Mouse (Mus musculus): ENCODE measurements around the gene Bhmt2. TPM values are rescaled to one million over a fixed set of nuclear protein-coding genes. Genes with fewer than 3 reads are reported as not detected.

Bhmt2 gene
- polyA plus RNA-seq, 1 experiment from 2014 or later: 2.0 TPM

DNA sequence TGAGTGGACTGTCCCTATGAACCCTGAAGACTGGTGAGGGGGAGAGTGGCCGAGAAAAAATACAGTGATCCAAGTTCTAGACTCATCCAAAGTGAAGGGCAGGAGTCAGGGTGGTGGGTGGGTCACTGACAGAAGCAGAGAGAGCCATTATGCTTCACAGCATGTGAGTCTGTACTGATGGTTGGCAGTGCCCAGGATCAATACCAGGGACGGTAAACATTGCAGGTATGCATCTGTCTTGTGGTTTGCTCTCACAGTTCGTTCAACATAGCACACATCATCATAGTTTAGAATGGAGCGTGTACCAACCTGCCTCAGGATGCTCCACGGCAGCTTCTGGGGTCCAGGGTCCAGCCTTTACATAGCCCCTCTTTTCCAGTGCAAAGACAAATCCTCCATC is 41.2 kb downstream of the Bhmt2 start:
- DNase-seq (ENCODE audit: low spot score): no peak
- Histone ChIP-seq H3K4me3 (no peak overlapping the region), H3K27ac (no peak overlapping the region), H3K4me1 (peaks cover 6% of the 10 kb centered on the region), H3K36me3 (no peaks in the 10 kb centered on the region), H3K9me3 (no peaks in the 10 kb centered on the region), H3K27me3 (ENCODE audit: insufficient read depth, poor library complexity, severe bottlenecking) (no peaks in the 10 kb centered on the region)
- WGBS: 83% methylated on average over 5 of the region's 5 CpGs

GRCm38 (mm10) chr13:93630941-93631705 is 43.0 kb downstream of the Bhmt2 start:
- Histone ChIP-seq H3K27ac (no peak overlapping the region), H3K9me3 (no peaks in the 10 kb centered on the region), H3K4me3 (no peak overlapping the region), H3K27me3 (ENCODE audit: insufficient read depth, poor library complexity, severe bottlenecking) (no peaks in the 10 kb centered on the region), H3K36me3 (no peaks in the 10 kb centered on the region), H3K4me1 (no peaks in the 10 kb centered on the region)
- 79% methylated on average over 10 of the region's 10 CpGs for WGBS
- no peak for DNase-seq (ENCODE audit: low spot score)

- Histone ChIP-seq H3K27ac (no peak overlapping the region), H3K27me3 (ENCODE audit: insufficient read depth, poor library complexity, severe bottlenecking) (no peaks in the 10 kb centered on the region), H3K9me3 (no peaks in the 10 kb centered on the region), H3K4me1 (no peaks in the 10 kb centered on the region), H3K36me3 (no peaks in the 10 kb centered on the region), H3K4me3 (no peak overlapping the region)
- WGBS: 46% methylated on average over 6 of the region's 6 CpGs
- DNase-seq (ENCODE audit: low spot score): no peak
Measured at GRCm38 (mm10) chr13:93628861-93629260, 45.2 kb downstream of the Bhmt2 start.

DNA sequence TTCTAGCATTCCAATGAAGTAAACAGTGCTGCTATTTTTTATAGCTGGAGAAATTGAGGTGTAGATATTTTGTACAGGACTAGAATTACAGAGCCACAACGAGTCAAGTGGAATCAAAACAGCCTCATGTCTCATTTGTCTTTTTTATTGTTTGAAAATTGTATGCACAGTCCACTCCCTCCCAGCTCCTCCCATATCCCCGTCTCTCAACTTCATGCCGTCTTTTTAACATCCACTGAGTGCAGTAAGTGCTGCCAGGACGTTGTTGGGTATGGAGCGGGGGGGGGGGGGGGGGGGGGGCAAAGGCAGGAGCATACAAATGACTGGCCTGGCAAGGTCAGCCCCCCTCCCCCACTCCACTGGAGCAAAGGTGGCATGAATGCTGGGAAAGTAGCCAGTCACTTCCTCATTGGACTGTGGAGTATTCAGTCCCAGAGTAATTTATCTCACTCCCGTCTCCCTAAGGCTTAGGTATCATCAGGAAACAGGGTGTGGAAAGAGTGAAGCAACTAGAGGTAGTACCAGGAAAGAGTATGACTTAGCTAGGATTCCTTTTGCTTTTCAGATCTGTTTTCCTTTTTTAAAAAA is 59.6 kb downstream of the Bhmt2 start:
- Histone ChIP-seq H3K27me3 (ENCODE audit: insufficient read depth, poor library complexity, severe bottlenecking) (no peaks in the 10 kb centered on the region), H3K4me1 (0 out of 2 replicates have a peak, but pooled peaks cover 2% of the 10 kb centered on the region), H3K36me3 (no peaks in the 10 kb centered on the region), H3K27ac (no peak overlapping the region), H3K4me3 (no peak overlapping the region), H3K9me3 (no peaks in the 10 kb centered on the region)
- 59% methylated on average over 6 of the region's 6 CpGs for WGBS
- no peak for DNase-seq (ENCODE audit: low spot score)

- WGBS: 67% methylated on average over 4 of the region's 4 CpGs
- no peak for DNase-seq (ENCODE audit: low spot score)
- no peaks in the 10 kb centered on the region for H3K27me3 ChIP-seq (ENCODE audit: insufficient read depth, poor library complexity, severe bottlenecking)
Measured at GRCm38 (mm10) chr13:93613771-93614170, 60.3 kb downstream of the Bhmt2 start.

GRCm38 (mm10) chr13:93612660-93613607 is 61.2 kb downstream of the Bhmt2 start:
- no peak for DNase-seq (ENCODE audit: low spot score)
- Histone ChIP-seq H3K27ac (no peak overlapping the region), H3K27me3 (ENCODE audit: insufficient read depth, poor library complexity, severe bottlenecking) (no peaks in the 10 kb centered on the region), H3K4me1 (0 out of 2 replicates have a peak, but pooled peaks cover 2% of the 10 kb centered on the region), H3K4me3 (peak overlapping the region; percentile 1; the same call in 1 of the 2 replicates), H3K36me3 (no peaks in the 10 kb centered on the region), H3K9me3 (no peaks in the 10 kb centered on the region)
- WGBS: 52% methylated on average over 19 of the region's 19 CpGs

More at GRCm38 (mm10) chr13:93613771-93614170, 60.3 kb downstream of the Bhmt2 start:
- Histone ChIP-seq H3K36me3 (no peaks in the 10 kb centered on the region), H3K27ac (no peak overlapping the region), H3K4me1 (0 out of 2 replicates have a peak, but pooled peaks cover 2% of the 10 kb centered on the region), H3K4me3 (no peak overlapping the region), H3K9me3 (no peaks in the 10 kb centered on the region)

DNA sequence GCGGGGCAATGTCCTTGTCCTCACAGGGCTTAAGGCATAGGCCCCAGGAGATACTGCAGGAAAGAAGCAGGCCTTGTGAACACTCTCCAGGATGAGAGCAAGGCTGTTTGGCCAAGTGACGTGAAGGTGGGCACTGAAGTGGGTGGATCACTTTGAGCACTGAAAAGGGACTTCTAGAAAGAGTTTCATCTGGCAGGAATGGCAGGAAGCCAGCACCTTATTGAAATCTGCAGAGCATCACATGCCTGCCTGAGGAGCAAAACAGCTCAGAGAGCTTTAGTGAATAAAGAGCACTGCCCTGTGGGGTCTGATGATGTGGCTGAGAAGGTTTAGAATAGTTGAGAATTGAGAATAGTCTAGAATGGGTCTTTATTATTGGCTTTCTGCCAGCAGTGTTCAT is 65.6 kb downstream of the Bhmt2 start:
- no peaks in the 10 kb centered on the region for H3K9me3 ChIP-seq
- no peaks in the 10 kb centered on the region for H3K36me3 ChIP-seq
- H3K4me1 ChIP-seq: 0 out of 2 replicates have a peak, but pooled peaks cover 2% of the 10 kb centered on the region
- 87% methylated on average over 2 of the region's 2 CpGs for WGBS
- H3K27me3 ChIP-seq (ENCODE audit: insufficient read depth, poor library complexity, severe bottlenecking): no peaks in the 10 kb centered on the region
- H3K27ac ChIP-seq: no peak overlapping the region
- DNase-seq (ENCODE audit: low spot score): no peak
- H3K4me3 ChIP-seq: no peak overlapping the region

GRCm38 (mm10) chr13:93607701-93608100 is 66.4 kb downstream of the Bhmt2 start:
- DNase-seq (ENCODE audit: low spot score): no peak
- Histone ChIP-seq H3K9me3 (no peaks in the 10 kb centered on the region), H3K4me3 (no peak overlapping the region), H3K36me3 (no peaks in the 10 kb centered on the region), H3K27ac (no peak overlapping the region), H3K4me1 (0 out of 2 replicates have a peak, but pooled peaks cover 2% of the 10 kb centered on the region), H3K27me3 (ENCODE audit: insufficient read depth, poor library complexity, severe bottlenecking) (no peaks in the 10 kb centered on the region)
- WGBS: 86% methylated on average over 3 of the region's 3 CpGs

GRCm38 (mm10) chr13:93606868-93607578 is 67.1 kb downstream of the Bhmt2 start:
- no peak for DNase-seq (ENCODE audit: low spot score)
- no peak overlapping the region for H3K4me3 ChIP-seq
- 80% methylated on average over 13 of the region's 13 CpGs for WGBS
- H3K27ac ChIP-seq: no peak overlapping the region
- H3K36me3 ChIP-seq: no peaks in the 10 kb centered on the region
- H3K9me3 ChIP-seq: no peaks in the 10 kb centered on the region
- no peaks in the 10 kb centered on the region for H3K27me3 ChIP-seq (ENCODE audit: insufficient read depth, poor library complexity, severe bottlenecking)
- H3K4me1 ChIP-seq: 0 out of 2 replicates have a peak, but pooled peaks cover 2% of the 10 kb centered on the region

Other genes starting within 250 kb of the Bhmt2 start
- gene Jmy, start 174.5 kb downstream of the Bhmt2 start, polyA plus RNA-seq (2016; fragmentation: Nextera tagmentation; extraction: Ambion mirVana): 4.9 and 5.6 TPM in 2 replicates
- 0.23 and 4.2 TPM in 2 replicates for gene Bhmt, start 36.3 kb downstream of the Bhmt2 start, polyA plus RNA-seq (2016; fragmentation: Nextera tagmentation; extraction: Ambion mirVana)
- gene Dmgdh, start 131 bp upstream of the Bhmt2 start, polyA plus RNA-seq (2016; fragmentation: Nextera tagmentation; extraction: Ambion mirVana): 0.30 and 1.1 TPM in 2 replicates
- 6.3 and 6.8 TPM in 2 replicates for gene Arsb, start 97.3 kb upstream of the Bhmt2 start, polyA plus RNA-seq (2016; fragmentation: Nextera tagmentation; extraction: Ambion mirVana)